Comparison of ENCODE assay signal across 29 mouse cellular contexts in the genomic region with DNA sequence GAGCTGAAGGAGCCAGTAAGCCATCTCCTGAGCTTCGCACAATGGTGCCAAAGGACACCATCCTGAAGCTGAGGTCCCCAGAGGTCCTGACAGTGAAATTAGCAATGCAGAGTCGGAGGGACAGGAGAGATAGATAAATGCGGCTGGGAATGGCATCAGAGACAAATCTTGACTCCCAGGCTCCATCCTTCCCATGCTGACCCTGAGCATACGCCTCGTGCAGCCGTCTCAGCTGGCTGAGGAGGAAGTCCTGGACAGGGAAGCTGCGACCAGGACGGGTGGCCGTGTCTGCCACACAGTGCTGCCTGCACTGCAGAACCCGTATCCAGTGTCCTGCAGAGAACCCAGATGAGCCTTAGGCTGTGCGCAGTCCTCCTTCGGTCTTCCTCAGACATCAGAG. TPM values are rescaled to one million over a fixed set of nuclear protein-coding genes. Genes with fewer than 3 reads are reported as not detected.
DNase-seq lines count a peak whose midpoint lies in the region; ATAC-seq lines count a peak whose summit lies in the region.
"Had no signal": no experiment of that assay in that cellular context is flagged by ENCODE, and none has a peak within 500 bp of the region (broad histone marks: within the 10 kb centered on the region; RNA-seq: fewer than 3 reads in every experiment).

No protein-coding gene starts in this region.

- no peak for ATAC-seq in heart, embryonic 16.5 days (replicated peaks; ENCODE audit: extremely low read depth, insufficient read depth, low FRiP score)
- ATAC-seq in heart, embryonic 12.5 days (ENCODE audit: insufficient number of reproducible peaks, low FRiP score) = no peak
- ATAC-seq in neural tube, embryonic 15.5 days (ENCODE audit: low FRiP score) = no peak
- no peak for ATAC-seq in limb, embryonic 11.5 days (ENCODE audit: insufficient number of reproducible peaks, low FRiP score, low TSS enrichment, low read depth)
- ATAC-seq: hindbrain, postnatal 0 days; intestine, embryonic 16.5 days had no signal

- WGBS in heart, embryonic 16.5 days = 57% methylated on average over 12 of the region's 12 CpGs
- 58% methylated on average over 12 of the region's 12 CpGs for WGBS in heart, embryonic 12.5 days
- WGBS in neural tube, embryonic 15.5 days = 73% methylated on average over 12 of the region's 12 CpGs
- WGBS in limb, embryonic 11.5 days = 74% methylated on average over 12 of the region's 12 CpGs

- H3K4me1 ChIP-seq in heart, embryonic 16.5 days (ENCODE audit: control insufficient read depth, insufficient read depth, low read length) = peaks cover 19% of the 10 kb centered on the region
- H3K4me1 ChIP-seq in heart, embryonic 12.5 days (replicated peaks) = peaks cover 30% of the 10 kb centered on the region
- peaks cover 38% of the 10 kb centered on the region for H3K4me1 ChIP-seq in neural tube, embryonic 15.5 days
- H3K4me1 ChIP-seq in limb, embryonic 11.5 days (ENCODE audit: control insufficient read depth, insufficient read depth, low read length) = peaks cover 16% of the 10 kb centered on the region

- no peaks in the 10 kb centered on the region for H3K9me3 ChIP-seq in heart, embryonic 16.5 days (replicated peaks; ENCODE audit: control insufficient read depth, low read length)
- no peaks in the 10 kb centered on the region for H3K9me3 ChIP-seq in heart, embryonic 12.5 days (replicated peaks)
- no peaks in the 10 kb centered on the region for H3K9me3 ChIP-seq in neural tube, embryonic 15.5 days (replicated peaks)
- no peaks in the 10 kb centered on the region for H3K9me3 ChIP-seq in limb, embryonic 11.5 days (ENCODE audit: control insufficient read depth, low read length)
- H3K9me3 ChIP-seq: forebrain, embryonic 10.5 days; heart, embryonic 13.5 days; lung, embryonic 15.5 days; midbrain, embryonic 10.5 days; neural tube, embryonic 13.5 days had no signal

- no peak overlapping the region for H3K27ac ChIP-seq in heart, embryonic 16.5 days (ENCODE audit: low read length)
- no peak overlapping the region for H3K27ac ChIP-seq in heart, embryonic 12.5 days (ENCODE audit: poor library complexity, severe bottlenecking)
- 0 out of 2 replicates have a peak overlapping the region, but pooled peaks have one; percentile 18 for H3K27ac ChIP-seq in neural tube, embryonic 15.5 days (replicated peaks)
- no peak overlapping the region for H3K27ac ChIP-seq in limb, embryonic 11.5 days (replicated peaks; ENCODE audit: low read depth, low read length)
- H3K27ac ChIP-seq: forebrain, embryonic 10.5 days; heart, embryonic 13.5 days; hindbrain, postnatal 0 days; layer of hippocampus, adult 2 months; lung, embryonic 15.5 days; midbrain, embryonic 10.5 days; neural tube, embryonic 13.5 days had no signal

- peaks cover 17% of the 10 kb centered on the region for H3K27me3 ChIP-seq in heart, embryonic 16.5 days (ENCODE audit: control insufficient read depth, insufficient read depth, low read length)
- peaks cover 20% of the 10 kb centered on the region for H3K27me3 ChIP-seq in heart, embryonic 12.5 days (replicated peaks)
- no peaks in the 10 kb centered on the region for H3K27me3 ChIP-seq in neural tube, embryonic 15.5 days (replicated peaks)
- no peaks in the 10 kb centered on the region for H3K27me3 ChIP-seq in limb, embryonic 11.5 days (ENCODE audit: control insufficient read depth, insufficient read depth, low read length)

- 0 out of 2 replicates have a peak overlapping the region, but pooled peaks have one; percentile 9 for H3K9ac ChIP-seq in heart, embryonic 16.5 days (ENCODE audit: low read length)
- H3K9ac ChIP-seq in heart, embryonic 12.5 days = no peak overlapping the region
- H3K9ac ChIP-seq in neural tube, embryonic 15.5 days (replicated peaks) = no peak overlapping the region
- H3K9ac ChIP-seq in limb, embryonic 11.5 days (ENCODE audit: low read length) = no peak overlapping the region; the same call in 1 of the 2 replicates
- H3K9ac ChIP-seq: heart, embryonic 13.5 days; lung, embryonic 15.5 days; neural tube, embryonic 13.5 days had no signal

- no peak overlapping the region for H3K4me2 ChIP-seq in heart, embryonic 16.5 days (ENCODE audit: low read depth, low read length)
- H3K4me2 ChIP-seq in heart, embryonic 12.5 days = no peak overlapping the region
- H3K4me2 ChIP-seq in neural tube, embryonic 15.5 days = no peak overlapping the region
- H3K4me2 ChIP-seq in limb, embryonic 11.5 days (ENCODE audit: low read depth, severe bottlenecking) = no peak overlapping the region
- H3K4me2 ChIP-seq: heart, embryonic 13.5 days; liver, embryonic 11.5 days; lung, embryonic 15.5 days; neural tube, embryonic 13.5 days had no signal

- H3K4me3 ChIP-seq in heart, embryonic 16.5 days (ENCODE audit: low read length) = no peak overlapping the region
- no peak overlapping the region for H3K4me3 ChIP-seq in heart, embryonic 12.5 days
- H3K4me3 ChIP-seq in neural tube, embryonic 15.5 days (replicated peaks) = no peak overlapping the region
- H3K4me3 ChIP-seq in limb, embryonic 11.5 days (ENCODE audit: low read depth, low read length) = 0 out of 2 replicates have a peak overlapping the region, but pooled peaks have one; percentile 1
- H3K4me3 ChIP-seq: forebrain, embryonic 10.5 days; heart, embryonic 13.5 days; layer of hippocampus, adult 2 months; lung, embryonic 15.5 days; midbrain, embryonic 10.5 days; myocyte; neural tube, embryonic 13.5 days had no signal

- H3K36me3 ChIP-seq in heart, embryonic 16.5 days (ENCODE audit: control insufficient read depth, insufficient read depth) = no peaks in the 10 kb centered on the region
- peaks cover 33% of the 10 kb centered on the region; the same call in 1 of the 2 replicates for H3K36me3 ChIP-seq in heart, embryonic 12.5 days
- peaks cover 30% of the 10 kb centered on the region for H3K36me3 ChIP-seq in neural tube, embryonic 15.5 days
- no peaks in the 10 kb centered on the region for H3K36me3 ChIP-seq in limb, embryonic 11.5 days (ENCODE audit: control insufficient read depth, insufficient read depth, low read length)

- DNase-seq in neural tube, embryonic 10.5 days (ENCODE audit: extremely low spot score, low spot score) = no peak
- no peak for DNase-seq in limb, embryonic 11.5 days (ENCODE audit: low spot score)
- no peak for DNase-seq in adrenal gland, adult 8-10 months
- DNase-seq in layer of hippocampus, postnatal 25 days (ENCODE audit: extremely low spot score in 1 of 2, low spot score in 1 of 2) = no peak
- DNase-seq: adrenal gland, postnatal 36 days; B cell, adult 2 months; cerebellum, adult 2 months; cerebellum, postnatal 14 days; gastrocnemius, postnatal 25 days; heart, adult 18-20 months; heart, postnatal 14 days; kidney, postnatal 25 days; left cerebral cortex, postnatal 4 days; thymus, adult 18-20 months; thymus, postnatal 25 days had no signal

RNA-seq across cellular contexts. Expression of gene P3h3, which starts 2.9 kb away (rescaled TPM):
- polyA plus RNA-seq in heart, embryonic 16.5 days (2015; fragmentation: Nextera tagmentation; extraction: Ambion mirVana) = 12.3 and 15.2 TPM in 2 replicates
- polyA plus RNA-seq in heart, embryonic 12.5 days (2016; fragmentation: Nextera tagmentation; extraction: Ambion mirVana) = 19.2 and 21.9 TPM in 2 replicates
- polyA plus RNA-seq in neural tube, embryonic 15.5 days (2015; fragmentation: Nextera tagmentation; extraction: Ambion mirVana) = 22.2 and 24.0 TPM in 2 replicates
- 23.1 and 25.4 TPM in 2 replicates for polyA plus RNA-seq in limb, embryonic 11.5 days (2014; fragmentation: Nextera tagmentation; extraction: Ambion mirVana)
- total RNA-seq in adrenal gland, adult 8-10 months (2022) = 10 to 100 TPM; 26.2 to 43.9 (median 35.3) TPM
- 10 to 100 TPM; 18.5 to 30.1 TPM for total RNA-seq in layer of hippocampus, postnatal 25 days (2021)

RNA-seq across cellular contexts. Expression of gene Gpr162, which starts 9.1 kb away (rescaled TPM):
- 2.4 and 2.7 TPM in 2 replicates for polyA plus RNA-seq in heart, embryonic 16.5 days (2015; fragmentation: Nextera tagmentation; extraction: Ambion mirVana)
- 1.9 and 2.2 TPM in 2 replicates for polyA plus RNA-seq in heart, embryonic 12.5 days (2016; fragmentation: Nextera tagmentation; extraction: Ambion mirVana)
- polyA plus RNA-seq in neural tube, embryonic 15.5 days (2015; fragmentation: Nextera tagmentation; extraction: Ambion mirVana) = 28.9 and 33.8 TPM in 2 replicates
- 0.92 and 0.98 TPM in 2 replicates for polyA plus RNA-seq in limb, embryonic 11.5 days (2014; fragmentation: Nextera tagmentation; extraction: Ambion mirVana)
- 1 to 10 TPM in 3 of 4 experiments, under 1 TPM in 1; 0.32 to 2.2 (median 1.6) TPM for total RNA-seq in adrenal gland, adult 8-10 months (2022)
- 100 to 1,000 TPM; 184 to 196 TPM for total RNA-seq in layer of hippocampus, postnatal 25 days (2021)
- total RNA-seq: megakaryocyte progenitor cell, adult 5-6 weeks had no signal

RNA-seq across cellular contexts. Expression of gene Gnb3, which starts 14.6 kb away (rescaled TPM):
- polyA plus RNA-seq in heart, embryonic 16.5 days (2015; fragmentation: Nextera tagmentation; extraction: Ambion mirVana) = 3.8 and 4.2 TPM in 2 replicates
- 6.4 and 7.8 TPM in 2 replicates for polyA plus RNA-seq in heart, embryonic 12.5 days (2016; fragmentation: Nextera tagmentation; extraction: Ambion mirVana)
- polyA plus RNA-seq in neural tube, embryonic 15.5 days (2015; fragmentation: Nextera tagmentation; extraction: Ambion mirVana) = 0.69 and 0.70 TPM in 2 replicates
- polyA plus RNA-seq in limb, embryonic 11.5 days (2014; fragmentation: Nextera tagmentation; extraction: Ambion mirVana) = 0.40 and 0.43 TPM in 2 replicates
- 10 to 100 TPM in 3 of 4 experiments, 1 to 10 TPM in 1; 8.9 to 18.5 (median 14.5) TPM for total RNA-seq in adrenal gland, adult 8-10 months (2022)
- under 1 TPM in 1 of 2 experiments, not detected in 1; 0.26 TPM for total RNA-seq in layer of hippocampus, postnatal 25 days (2021)
- total RNA-seq: megakaryocyte progenitor cell, adult 5-6 weeks had no signal

RNA-seq across cellular contexts. Expression of gene Cdca3, which starts 25.3 kb away (rescaled TPM):
- 126 and 136 TPM in 2 replicates for polyA plus RNA-seq in heart, embryonic 16.5 days (2015; fragmentation: Nextera tagmentation; extraction: Ambion mirVana)
- polyA plus RNA-seq in heart, embryonic 12.5 days (2016; fragmentation: Nextera tagmentation; extraction: Ambion mirVana) = 105 and 121 TPM in 2 replicates
- polyA plus RNA-seq in neural tube, embryonic 15.5 days (2015; fragmentation: Nextera tagmentation; extraction: Ambion mirVana) = 23.7 and 52.8 TPM in 2 replicates
- polyA plus RNA-seq in limb, embryonic 11.5 days (2014; fragmentation: Nextera tagmentation; extraction: Ambion mirVana) = 243 and 249 TPM in 2 replicates
- total RNA-seq in adrenal gland, adult 8-10 months (2022) = 1 to 10 TPM; 1.9 to 4.4 (median 2.7) TPM
- total RNA-seq in layer of hippocampus, postnatal 25 days (2021) = 1 to 10 TPM; 1.1 to 1.2 TPM

RNA-seq across cellular contexts. Expression of gene Usp5, which starts 25.4 kb away (rescaled TPM):
- polyA plus RNA-seq in heart, embryonic 16.5 days (2015; fragmentation: Nextera tagmentation; extraction: Ambion mirVana) = 104 and 112 TPM in 2 replicates
- 119 and 121 TPM in 2 replicates for polyA plus RNA-seq in heart, embryonic 12.5 days (2016; fragmentation: Nextera tagmentation; extraction: Ambion mirVana)
- 190 and 199 TPM in 2 replicates for polyA plus RNA-seq in neural tube, embryonic 15.5 days (2015; fragmentation: Nextera tagmentation; extraction: Ambion mirVana)
- polyA plus RNA-seq in limb, embryonic 11.5 days (2014; fragmentation: Nextera tagmentation; extraction: Ambion mirVana) = 152 and 153 TPM in 2 replicates
- 100 to 1,000 TPM; 134 to 158 (median 154) TPM for total RNA-seq in adrenal gland, adult 8-10 months (2022)
- total RNA-seq in layer of hippocampus, postnatal 25 days (2021) = 100 to 1,000 TPM; 164 to 183 TPM
